Mouse (Mus musculus) embryonic fibroblast, embryonic 13.5 days (primary cell): ENCODE data around the gene Gm43738. TPM values are rescaled to one million over a fixed set of nuclear protein-coding genes. Genes with fewer than 3 reads are reported as not detected.
A peak's percentile ranks its signal among the peaks of the same experiment; 100 is the strongest.

Experiments
- H3K27ac ChIP-seq: 2 replicates; pipeline ENCODE4 v1.5.1; 2012; ENCODE audit warnings: low read length, control low read depth, inconsistent platforms; ENCODE audit not compliant: insufficient read depth
- H3K4me1 ChIP-seq: 2 replicates; pipeline ENCODE4 v1.6.1; 2011; ENCODE audit warnings: low read length; ENCODE audit not compliant: control insufficient read depth, insufficient read depth
- H3K4me3 ChIP-seq: 2 replicates; pipeline ENCODE4 v1.5.1; 2011; ENCODE audit warnings: mild to moderate bottlenecking, control low read depth, low read length; ENCODE audit not compliant: insufficient read depth
- CTCF ChIP-seq: IDR thresholded peaks from 2 replicates; pipeline ENCODE4 v1.5.1; 2011; ENCODE audit warnings: mild to moderate bottlenecking, control low read depth, low read length, moderate library complexity, borderline replicate concordance; ENCODE audit not compliant: insufficient read depth
- POLR2A ChIP-seq: IDR thresholded peaks from 2 replicates; pipeline ENCODE4 v1.6.1; 2011; ENCODE audit warnings: low read depth, mild to moderate bottlenecking, control low read depth, low read length, moderate library complexity
- polyA plus RNA-seq: library from polyadenylated mRNA; stranded (reverse); fragments of >200 nt; gene quantifications from 2 replicates; pipeline ENCODE4 v1.2.4, GENCODE M21; 2011; ENCODE audit warnings: low read depth; ENCODE audit not compliant: missing spikeins, insufficient read length

Gene Gm43738
- polyA plus RNA-seq, 1 experiment = not detected

GRCm38 (mm10) chr3:89132285-89133062 lies 31.6 kb upstream of the Gm43738 start:
- no peak for TF ChIP-seq CTCF
- TF ChIP-seq POLR2A = no peak
- no peak overlapping the region for H3K4me3 ChIP-seq
- no peaks in the 10 kb centered on the region for H3K4me1 ChIP-seq
- no peak overlapping the region for H3K27ac ChIP-seq

DNA sequence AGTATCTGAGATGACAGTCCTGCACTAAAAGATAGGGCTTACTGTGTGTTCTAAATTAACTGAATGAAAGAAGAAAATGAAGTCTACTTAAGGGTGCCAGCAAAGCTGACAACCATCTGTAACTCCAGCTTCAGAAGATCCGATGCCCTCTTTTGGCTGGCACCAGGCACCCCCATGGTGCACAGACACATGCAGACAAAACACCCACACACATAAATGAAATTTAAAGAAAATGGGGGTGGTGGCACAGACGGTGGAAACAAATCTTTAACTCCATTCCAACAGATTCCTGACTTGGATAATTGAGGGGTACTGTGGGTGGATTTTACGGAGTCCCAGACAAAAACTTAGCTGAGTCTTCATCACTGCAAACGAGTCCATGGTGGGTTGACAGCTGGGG lies 30.9 kb upstream of the Gm43738 start:
- H3K4me3 ChIP-seq = no peak overlapping the region
- H3K27ac ChIP-seq = no peak overlapping the region
- TF ChIP-seq POLR2A (no peak), CTCF (no peak)
- no peaks in the 10 kb centered on the region for H3K4me1 ChIP-seq

GRCm38 (mm10) chr3:89129908-89130307 lies 29.0 kb upstream of the Gm43738 start:
- TF ChIP-seq CTCF (no peak), POLR2A (no peak)
- Histone ChIP-seq H3K27ac (no peak overlapping the region), H3K4me3 (no peak overlapping the region), H3K4me1 (no peaks in the 10 kb centered on the region)

- TF ChIP-seq CTCF = no peak
- TF ChIP-seq POLR2A = no peak
- Histone ChIP-seq H3K4me3 (no peak overlapping the region), H3K4me1 (peaks cover 9% of the 10 kb centered on the region; the same call in 1 of the 2 replicates), H3K27ac (no peak overlapping the region)
These were observed 25.1 kb upstream of the Gm43738 start for GRCm38 (mm10) chr3:89125981-89126380.

- Histone ChIP-seq H3K4me3 (no peak overlapping the region), H3K4me1 (peaks cover 9% of the 10 kb centered on the region; the same call in 1 of the 2 replicates), H3K27ac (no peak overlapping the region)
- TF ChIP-seq POLR2A (no peak), CTCF (no peak)
These were observed 23.3 kb upstream of the Gm43738 start for GRCm38 (mm10) chr3:89124241-89124640.

DNA sequence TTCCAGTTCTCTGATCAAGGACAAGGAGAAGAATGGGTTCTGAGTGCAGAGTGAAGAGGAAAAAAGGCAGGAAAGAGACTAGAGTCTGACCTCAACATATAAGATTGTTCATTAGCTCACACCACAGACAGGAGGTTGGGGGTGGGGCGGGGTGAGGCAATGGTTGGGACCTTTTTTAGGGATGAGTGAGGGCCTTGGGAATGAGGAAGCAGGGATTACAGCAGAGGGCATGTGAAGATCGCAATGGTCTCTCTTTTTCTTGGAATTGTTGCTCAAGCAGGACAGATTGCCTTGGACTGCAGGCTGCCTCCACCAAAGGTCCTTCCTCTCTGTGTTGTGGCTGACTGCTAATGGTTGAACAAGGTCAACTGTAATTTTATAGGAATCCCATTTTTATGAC lies 22.4 kb upstream of the Gm43738 start:
- Histone ChIP-seq H3K4me3 (no peak overlapping the region), H3K27ac (peak overlapping the region; percentile 34; the same call in 1 of the 2 replicates), H3K4me1 (peaks cover 9% of the 10 kb centered on the region; the same call in 1 of the 2 replicates)
- TF ChIP-seq POLR2A (no peak), CTCF (no peak)

GRCm38 (mm10) chr3:89115522-89115921 lies 14.6 kb upstream of the Gm43738 start:
- TF ChIP-seq CTCF (no peak), POLR2A (no peak)
- Histone ChIP-seq H3K4me1 (no peaks in the 10 kb centered on the region), H3K27ac (no peak overlapping the region)

GRCm38 (mm10) chr3:89113058-89113457 lies 12.2 kb upstream of the Gm43738 start:
- no peak for TF ChIP-seq CTCF
- no peak for TF ChIP-seq POLR2A
- Histone ChIP-seq H3K4me3 (no peak overlapping the region), H3K27ac (no peak overlapping the region), H3K4me1 (no peaks in the 10 kb centered on the region)

More at GRCm38 (mm10) chr3:89115522-89115921, 14.6 kb upstream of the Gm43738 start:
- H3K4me3 ChIP-seq = no peak overlapping the region

GRCm38 (mm10) chr3:89108146-89108545 lies 7.2 kb upstream of the Gm43738 start:
- no peak overlapping the region for H3K27ac ChIP-seq
- no peak overlapping the region for H3K4me3 ChIP-seq
- TF ChIP-seq CTCF (no peak), POLR2A (no peak)
- no peaks in the 10 kb centered on the region for H3K4me1 ChIP-seq

DNA sequence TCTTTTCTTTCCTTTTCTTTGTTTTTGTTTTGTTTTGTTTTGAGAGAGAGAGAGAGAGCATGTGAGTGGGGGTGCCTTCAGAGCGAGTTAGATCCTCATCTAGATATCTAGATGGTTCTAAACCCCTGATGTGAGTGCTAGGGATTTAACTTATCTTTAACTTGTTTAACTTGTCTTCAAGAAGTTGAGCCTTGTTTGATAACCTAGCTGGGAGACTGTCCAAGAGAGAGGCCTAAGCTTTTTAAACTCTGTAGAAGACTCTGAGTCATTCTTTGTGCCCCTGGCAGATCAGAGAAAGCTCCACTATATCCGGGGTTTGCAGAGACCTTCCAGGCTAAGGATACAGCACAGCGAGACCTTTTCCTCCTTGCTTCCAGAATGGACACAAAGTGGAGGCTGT lies 6.6 kb upstream of the Gm43738 start:
- TF ChIP-seq POLR2A (no peak), CTCF (no peak)
- H3K4me3 ChIP-seq = no peak overlapping the region
- no peak overlapping the region for H3K27ac ChIP-seq
- no peaks in the 10 kb centered on the region for H3K4me1 ChIP-seq

DNA sequence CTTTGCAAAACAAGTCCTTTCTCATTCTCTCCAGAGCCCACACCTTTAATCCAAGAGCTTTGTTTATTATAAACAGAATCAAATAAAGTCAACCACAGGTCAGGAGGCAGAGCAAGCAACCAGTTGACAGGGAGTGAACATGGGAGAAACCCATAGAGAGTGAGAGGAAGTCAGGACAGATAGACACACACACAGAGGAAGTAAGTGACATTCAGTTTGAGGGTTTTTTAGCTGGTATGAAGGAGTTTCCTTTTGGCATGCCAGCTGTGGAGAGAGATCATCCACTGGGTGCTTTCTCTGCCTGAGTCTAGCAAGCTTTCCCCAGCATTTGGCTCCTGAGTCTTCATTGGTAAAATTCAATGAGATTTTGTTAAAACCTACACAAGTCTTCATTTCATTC lies 6.0 kb upstream of the Gm43738 start:
- no peak overlapping the region for H3K27ac ChIP-seq
- TF ChIP-seq CTCF = no peak
- TF ChIP-seq POLR2A = no peak
- no peak overlapping the region for H3K4me3 ChIP-seq
- H3K4me1 ChIP-seq = no peaks in the 10 kb centered on the region
